Mouse (Mus musculus): ENCODE results near the gene Prr14l.
A peak's percentile ranks its signal among the peaks of the same experiment; 100 is the strongest.
"Not testable (repeated sequence)": the region's sequence is repeated elsewhere in the genome, so short reads cannot be mapped to it uniquely, and the experiment has no call there.

Gene Prr14l

DNA sequence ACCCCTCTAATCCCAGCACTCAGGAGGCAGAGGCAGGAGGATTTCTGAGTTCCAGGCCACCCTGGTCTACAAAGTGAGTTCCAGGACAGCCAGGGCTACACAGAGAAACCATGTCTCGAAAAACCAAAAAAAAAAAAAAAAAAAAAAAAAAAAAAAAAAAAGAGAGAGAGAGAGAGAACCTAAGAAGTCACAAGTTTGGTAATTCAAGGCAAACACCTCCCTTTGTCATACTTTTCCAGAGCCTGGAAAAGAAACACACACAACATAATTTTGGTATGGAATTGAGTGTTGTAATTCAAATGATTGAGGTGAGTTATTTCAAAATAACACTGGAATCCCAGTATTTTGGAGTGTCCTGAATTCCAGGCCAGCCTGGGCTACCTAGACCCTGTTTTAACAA lies 67.6 kb downstream of the Prr14l start:
- DNase-seq (ENCODE audit: inconsistent ontology term): not testable (repeated sequence)

- peak; percentile 96 for DNase-seq (ENCODE audit: inconsistent ontology term)
These were observed 68.6 kb downstream of the Prr14l start, which contains the start of gene Pisd for GRCm38 (mm10) chr5:32785313-32785915. Pisd (minus strand) TSS chr5:32785646.

DNA sequence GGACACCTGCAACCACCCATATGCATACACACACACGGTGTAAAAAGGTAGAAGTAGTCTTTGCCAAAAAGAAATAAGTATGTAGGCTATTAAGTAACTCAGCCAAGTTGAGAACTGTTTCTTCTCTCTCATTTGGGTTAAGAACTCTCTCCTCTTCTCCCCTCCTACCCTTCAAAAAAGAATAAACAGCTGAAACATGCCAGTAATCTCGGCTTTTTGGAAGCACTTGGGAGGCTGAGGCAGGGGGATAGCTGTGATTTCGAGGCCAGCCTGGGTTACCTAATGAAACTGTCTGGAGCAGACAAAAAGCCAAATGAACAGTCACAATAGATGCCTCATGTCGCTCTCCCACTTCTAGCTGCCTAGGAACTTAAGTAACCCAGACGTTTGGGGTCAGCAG lies 69.3 kb downstream of the Prr14l start:
- no peak for DNase-seq (ENCODE audit: inconsistent ontology term)

GRCm38 (mm10) chr5:32781596-32781995 lies 72.5 kb downstream of the Prr14l start:
- DNase-seq (ENCODE audit: inconsistent ontology term): no peak

DNA sequence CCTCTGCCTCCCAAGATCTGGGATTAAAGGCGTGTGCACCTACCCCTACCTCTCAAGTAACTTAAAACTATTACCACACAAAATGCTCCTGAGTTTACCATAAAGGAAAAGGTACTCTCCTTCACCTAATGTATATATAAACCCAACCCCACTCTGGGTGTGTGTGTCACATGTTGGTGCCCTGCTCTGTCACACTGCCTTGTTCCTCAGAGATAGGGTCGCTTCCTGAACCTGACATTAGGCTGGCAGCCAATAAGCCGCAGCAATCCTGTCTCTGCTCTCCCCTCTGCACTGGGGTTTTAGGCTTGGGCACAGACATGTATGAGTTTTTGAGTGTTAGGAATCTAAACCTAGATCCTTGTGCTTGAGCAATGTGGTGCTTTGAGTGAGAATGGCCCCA lies 75.9 kb downstream of the Prr14l start:
- no peak for DNase-seq (ENCODE audit: inconsistent ontology term)

DNA sequence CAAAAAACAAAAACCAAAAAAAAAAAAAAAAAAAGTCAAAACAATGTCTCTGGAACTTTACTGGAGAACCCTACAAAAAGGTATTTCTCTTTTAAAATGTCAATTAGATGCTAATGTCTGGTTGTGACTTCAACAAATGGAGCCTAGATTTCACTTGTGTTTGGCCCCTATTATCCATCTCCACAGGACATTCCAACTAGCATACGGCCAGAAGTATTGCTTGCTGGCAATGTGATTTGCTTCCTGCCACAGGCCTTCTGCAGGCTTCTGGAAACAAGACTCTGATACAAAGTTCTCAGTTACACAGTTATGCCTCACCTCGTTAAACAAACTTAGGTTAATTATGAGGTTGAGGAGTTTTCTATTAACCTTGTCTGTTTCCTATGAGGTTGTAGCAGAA lies 81.7 kb downstream of the Prr14l start:
- no peak for DNase-seq (ENCODE audit: inconsistent ontology term)

DNA sequence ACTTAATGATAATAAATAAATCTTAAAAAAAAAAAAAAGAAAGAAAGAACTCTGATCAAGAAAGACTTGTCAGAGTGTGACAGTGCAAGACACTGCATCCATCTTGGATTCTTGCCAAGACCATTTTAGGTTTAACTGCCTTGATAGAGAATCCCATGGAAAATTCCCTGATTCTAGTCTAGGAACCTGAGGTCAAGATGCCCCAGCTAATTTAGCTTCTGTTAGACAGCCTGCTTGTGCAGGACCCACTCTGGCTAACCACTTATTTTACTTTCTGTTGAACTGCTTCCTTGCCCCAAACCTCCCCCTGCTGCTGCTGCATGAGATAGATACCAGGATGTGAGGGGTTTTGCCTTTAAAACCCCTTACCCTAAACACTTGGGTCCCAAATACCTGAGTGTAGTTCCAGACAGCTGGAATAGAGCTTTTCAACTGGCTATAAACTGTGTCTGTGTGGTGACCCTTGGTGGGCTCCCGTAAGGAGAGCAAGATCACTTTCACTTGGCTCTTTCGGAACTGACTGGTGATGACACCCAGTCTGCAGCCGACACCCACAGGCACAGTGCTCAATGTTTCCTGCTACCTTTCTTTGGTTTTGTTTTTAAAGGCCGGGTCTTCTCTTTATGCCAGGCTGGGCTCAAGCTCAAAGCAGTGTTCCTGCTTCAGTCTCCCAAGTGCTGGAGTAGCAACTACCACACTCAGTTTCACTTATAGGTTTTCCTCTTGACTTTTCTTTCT lies 86.3 kb downstream of the Prr14l start:
- no peak for DNase-seq (ENCODE audit: inconsistent ontology term)

DNA sequence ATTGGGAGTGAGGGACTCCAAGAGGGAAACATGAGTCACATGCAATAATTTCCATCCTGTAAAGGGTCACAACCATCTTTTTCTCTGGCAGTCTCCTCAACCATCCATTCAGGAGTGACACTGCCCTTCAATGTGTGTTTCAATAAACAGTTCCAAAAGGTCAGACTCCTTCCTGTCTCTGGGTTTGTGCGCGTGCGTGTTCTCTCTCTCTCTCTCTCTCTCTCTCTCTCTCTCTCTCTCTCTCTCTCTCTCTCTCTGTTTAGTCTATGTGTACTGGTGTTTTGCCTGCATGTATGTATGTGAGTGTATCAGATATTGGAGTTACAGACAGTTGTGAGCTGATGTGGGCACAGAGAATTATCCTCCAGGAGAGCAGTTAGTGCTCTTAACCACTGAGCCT lies 87.1 kb downstream of the Prr14l start:
- no peak for DNase-seq (ENCODE audit: inconsistent ontology term)

DNA sequence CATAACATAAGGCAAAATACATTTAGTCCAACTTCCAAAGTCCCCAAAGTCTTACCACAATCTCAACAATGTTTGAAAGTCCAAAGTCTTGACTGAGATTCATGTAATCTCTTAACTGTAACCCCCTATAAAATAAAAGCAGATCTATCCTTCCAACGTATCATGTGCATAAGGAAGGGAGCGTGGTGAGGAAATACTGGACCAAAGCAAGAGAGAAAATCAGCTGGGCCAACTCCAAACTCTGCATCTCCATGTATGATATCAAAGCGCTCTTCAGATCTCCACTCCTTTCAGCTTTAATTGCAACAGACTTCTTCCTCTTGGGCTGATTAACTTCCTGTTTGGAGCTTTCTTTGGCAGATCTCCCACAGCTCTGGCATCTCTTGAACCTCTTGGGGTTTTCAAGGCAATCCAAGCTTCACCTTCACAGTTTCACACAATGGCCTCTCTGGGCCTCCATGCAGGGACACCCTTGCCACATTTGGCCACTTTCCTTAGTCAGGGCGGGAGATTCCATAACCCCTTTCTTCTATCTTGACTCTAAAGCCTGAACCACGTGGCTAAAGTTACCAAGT lies 92.4 kb downstream of the Prr14l start:
- no peak for DNase-seq (ENCODE audit: inconsistent ontology term)

DNA sequence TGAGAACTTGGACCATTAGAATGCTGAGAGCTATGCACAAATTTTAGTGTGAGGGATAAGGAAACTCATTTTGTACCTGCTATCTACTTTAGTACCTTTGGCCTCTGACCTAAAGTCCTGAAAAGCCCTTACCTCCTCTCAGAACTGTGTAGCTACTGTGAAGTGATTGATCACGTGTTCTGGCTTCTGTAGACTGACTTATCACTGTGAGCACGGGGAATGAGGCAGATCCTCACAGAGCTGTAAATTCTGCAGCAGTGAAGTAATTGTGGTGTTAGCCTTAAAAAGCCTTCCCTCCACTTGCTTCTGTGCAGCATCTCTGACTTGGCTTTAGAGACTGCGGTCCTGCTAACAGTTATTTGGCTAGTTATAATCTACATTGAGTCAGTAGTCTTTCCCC lies 93.3 kb downstream of the Prr14l start:
- no peak for DNase-seq (ENCODE audit: inconsistent ontology term)

- not testable (repeated sequence) for DNase-seq (ENCODE audit: inconsistent ontology term)
These were observed 93.7 kb downstream of the Prr14l start for GRCm38 (mm10) chr5:32760352-32760751.

DNA sequence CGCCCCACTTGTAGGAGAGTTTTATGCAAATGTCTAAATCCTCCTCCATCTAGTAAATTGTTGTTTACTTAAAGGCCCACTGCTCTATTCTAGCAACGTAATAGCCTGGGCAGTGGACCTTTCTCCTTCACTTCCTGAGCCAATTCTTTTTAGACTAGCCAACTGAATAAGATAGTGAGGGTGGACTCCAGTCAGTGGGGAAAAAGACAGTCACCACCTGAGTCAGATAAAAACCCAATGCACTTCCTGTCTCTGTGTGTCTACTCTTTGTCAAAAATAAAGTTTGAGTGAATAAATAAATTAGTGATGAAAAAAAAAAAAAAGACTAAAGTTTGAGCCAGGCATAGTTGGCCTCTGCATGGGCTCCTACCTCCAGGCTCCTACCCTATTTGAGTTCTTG lies 94.4 kb downstream of the Prr14l start:
- no peak for DNase-seq (ENCODE audit: inconsistent ontology term)

DNA sequence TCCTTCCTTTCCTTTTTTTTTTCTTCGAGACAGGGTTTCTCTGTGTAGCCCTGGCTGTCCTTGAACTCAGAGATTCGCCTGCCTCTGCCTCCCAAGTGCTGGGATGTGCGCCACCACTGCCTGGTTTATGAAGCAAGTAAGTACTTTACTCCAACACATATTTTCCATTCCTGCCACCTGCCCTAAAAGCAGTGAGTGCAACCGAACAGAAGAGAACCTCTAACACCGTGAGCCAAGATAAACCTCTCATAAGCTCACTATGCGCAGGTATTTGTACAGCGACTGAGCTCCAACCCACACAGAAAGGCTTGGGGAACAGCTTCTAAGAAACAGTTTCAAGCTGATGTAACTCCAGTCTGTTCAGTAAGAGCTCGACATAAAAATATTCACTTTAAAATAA lies 97.9 kb downstream of the Prr14l start:
- DNase-seq (ENCODE audit: inconsistent ontology term): no peak

DNA sequence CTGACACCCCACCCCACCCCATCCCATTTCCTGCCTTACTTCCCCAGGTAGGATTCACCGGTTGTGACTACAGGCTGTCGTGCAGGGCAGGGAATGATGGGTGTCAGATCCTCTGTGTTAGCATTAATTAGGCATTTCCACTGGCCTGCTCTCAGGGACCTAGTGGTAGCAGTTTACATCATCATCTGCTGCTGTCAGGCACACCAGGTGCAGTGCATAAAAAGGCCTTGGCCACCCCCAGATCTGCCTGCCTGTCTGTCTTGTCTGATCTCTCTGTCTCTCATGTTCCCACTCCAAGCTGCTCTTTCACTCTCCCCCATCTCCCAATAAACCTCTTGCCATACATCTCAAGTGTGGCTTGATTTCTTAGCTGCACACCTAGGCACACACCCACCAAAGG lies 102.3 kb downstream of the Prr14l start:
- no peak for DNase-seq (ENCODE audit: inconsistent ontology term)

DNA sequence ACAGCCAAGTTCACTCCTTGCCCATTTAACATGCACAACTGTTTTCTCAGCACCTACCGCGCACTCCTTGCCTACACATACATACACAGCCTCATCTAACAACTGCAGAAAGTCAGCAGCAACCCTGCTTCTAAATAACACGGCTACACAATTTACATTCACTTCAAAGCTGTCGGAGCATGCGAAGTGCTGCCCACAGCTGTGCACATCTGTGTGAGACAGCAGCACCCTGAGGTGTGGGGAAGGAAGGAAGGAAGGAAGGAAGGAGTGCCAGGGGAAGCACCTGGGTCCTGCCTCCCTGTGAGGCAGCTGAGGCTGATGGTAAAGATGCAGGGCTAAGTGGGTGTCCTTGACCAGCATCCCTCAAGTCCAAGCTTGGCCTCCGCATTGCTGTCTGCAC lies 105.1 kb downstream of the Prr14l start:
- DNase-seq (ENCODE audit: inconsistent ontology term): no peak

GRCm38 (mm10) chr5:32747650-32748375 lies 106.2 kb downstream of the Prr14l start:
- DNase-seq (ENCODE audit: inconsistent ontology term): peak; percentile 50

- DNase-seq (ENCODE audit: inconsistent ontology term): peak; percentile 94
These were observed 108.1 kb downstream of the Prr14l start for GRCm38 (mm10) chr5:32745705-32746655.

DNA sequence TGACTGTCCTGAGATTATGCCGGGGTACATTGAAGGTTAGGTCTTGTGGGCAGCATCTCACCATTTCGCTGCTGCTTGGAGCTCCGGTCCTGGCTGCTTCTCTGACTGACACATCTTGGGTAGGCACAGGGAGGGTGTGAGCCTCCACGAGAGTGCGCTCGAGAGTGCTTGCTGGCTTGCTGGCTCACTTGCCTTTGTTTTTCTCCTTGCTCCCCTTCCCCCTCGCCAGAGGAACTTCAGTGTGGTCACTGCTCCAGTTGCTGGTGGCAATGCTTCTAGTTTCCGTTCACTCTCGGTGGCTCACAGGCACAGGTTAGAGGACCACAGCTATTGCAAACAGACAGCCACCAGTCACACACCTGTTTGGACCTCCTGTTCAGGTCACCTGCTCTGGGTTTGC lies 111.9 kb downstream of the Prr14l start:
- peak; percentile 44 for DNase-seq (ENCODE audit: inconsistent ontology term)

DNA sequence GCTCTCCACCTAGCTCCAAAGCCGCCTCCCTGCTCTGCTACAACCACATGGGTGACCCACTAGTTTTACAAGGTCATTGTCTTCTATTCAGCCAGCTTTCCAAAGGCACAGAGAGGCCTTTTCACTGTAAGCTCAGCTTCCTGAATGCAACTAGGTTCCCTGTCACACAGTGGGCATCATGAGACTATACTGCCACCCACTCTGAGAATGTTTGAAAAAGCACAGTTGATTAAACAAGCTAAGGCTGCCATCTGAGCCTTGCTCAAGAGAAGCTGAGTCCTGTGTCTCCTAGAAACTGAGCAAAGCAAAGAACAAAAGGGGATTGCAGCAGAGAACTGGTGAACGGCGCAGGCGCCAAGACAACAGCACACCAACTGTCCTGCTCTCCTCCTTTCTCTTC lies 112.7 kb downstream of the Prr14l start:
- DNase-seq (ENCODE audit: inconsistent ontology term): not testable (repeated sequence)

DNA sequence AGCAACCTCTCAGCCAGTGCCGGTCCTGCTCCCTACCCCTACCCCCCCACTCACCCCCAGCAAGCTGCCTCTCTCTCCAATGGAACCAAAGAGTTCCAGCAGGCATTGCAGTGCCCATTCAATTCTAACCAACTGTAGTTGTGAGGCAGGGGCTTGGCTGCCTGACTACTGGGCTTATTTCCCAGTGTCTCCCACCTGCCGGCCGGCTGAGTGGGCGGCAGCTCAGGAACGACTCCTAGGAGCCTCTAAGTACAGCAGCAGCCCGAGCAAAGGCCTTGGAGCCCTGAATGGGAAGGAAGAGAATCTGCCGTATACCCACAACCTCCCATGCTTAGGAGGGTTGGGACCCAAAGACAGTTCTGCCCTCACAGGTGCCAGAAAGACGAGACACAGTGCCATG lies 113.2 kb downstream of the Prr14l start:
- not testable (repeated sequence) for DNase-seq (ENCODE audit: inconsistent ontology term)

DNA sequence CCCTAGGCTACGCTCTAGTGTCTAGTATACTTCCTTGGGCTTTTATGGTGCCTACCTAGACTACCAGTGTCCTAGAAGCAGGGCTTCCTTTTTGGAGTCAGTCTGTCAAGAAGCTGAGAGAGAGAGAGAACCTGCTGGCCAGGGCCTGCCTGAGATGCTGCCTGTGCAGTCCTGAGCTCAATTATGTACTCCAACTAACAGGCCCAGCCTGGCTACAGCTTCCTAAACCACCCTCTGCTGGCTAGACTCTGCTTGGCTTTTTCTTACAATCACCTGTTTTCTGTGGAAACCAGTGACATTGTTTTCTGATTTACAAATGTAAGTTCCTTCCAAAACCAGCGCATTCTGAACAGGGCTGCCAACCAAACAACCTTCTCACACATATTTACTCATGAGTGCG lies 113.9 kb downstream of the Prr14l start:
- DNase-seq (ENCODE audit: inconsistent ontology term): no peak

Data from Muller cell, postnatal 12 days (primary cell).